Mouse (Mus musculus) hindbrain, embryonic 10.5 days (tissue): ENCODE measurements around the gene 9530077C05Rik. TPM values are rescaled to one million over a fixed set of nuclear protein-coding genes. Genes with fewer than 3 reads are reported as not detected.

Experiments
- DNase-seq: peaks from one replicate; pipeline ENCODE4 v3.0.0-alpha.2; 2017; ENCODE audit warnings: low spot score
- H3K27ac ChIP-seq: fragments of 300-500 bp; sonication (generic); 2 replicates; pipeline ENCODE4 v1.5.1; 2016; ENCODE audit warnings: mild to moderate bottlenecking, moderate library complexity
- H3K27me3 ChIP-seq: fragments of 300-500 bp; sonication (generic); 2 replicates; pipeline ENCODE4 v1.6.1; 2016; ENCODE audit warnings: mild to moderate bottlenecking; ENCODE audit not compliant: poor library complexity, insufficient read depth, severe bottlenecking
- H3K36me3 ChIP-seq: fragments of 300-500 bp; sonication (generic); 2 replicates; pipeline ENCODE4 v1.6.1; 2016; ENCODE audit warnings: mild to moderate bottlenecking, moderate library complexity
- H3K4me1 ChIP-seq: fragments of 300-500 bp; sonication (generic); replicated peaks from 2 replicates; pipeline ENCODE4 v1.6.1; 2016; ENCODE audit warnings: mild to moderate bottlenecking
- H3K4me3 ChIP-seq: fragments of 300-500 bp; sonication (generic); 2 replicates; pipeline ENCODE4 v1.5.1; 2016; ENCODE audit warnings: mild to moderate bottlenecking, moderate library complexity
- H3K9me3 ChIP-seq: fragments of 300-500 bp; sonication (generic); 2 replicates; pipeline ENCODE4 v1.6.1; 2016; ENCODE audit warnings: mild to moderate bottlenecking, moderate library complexity
- WGBS: fragments of 180-500 bp; shearing (Covaris S2); methylation state at CpG from one replicate; pipeline ENCODE4 v1.1.7; 2016; 5-methylcytosine and 5-hydroxymethylcytosine counted together
- polyA plus RNA-seq: library from polyadenylated mRNA; unstranded; fragments of >200 nt; fragmentation: Nextera tagmentation; extraction: Ambion mirVana; gene quantifications from 2 replicates; pipeline ENCODE4 v1.2.1, GENCODE M21; 2016

Gene 9530077C05Rik
- polyA plus RNA-seq = 9.3 and 9.4 TPM in 2 replicates

DNA sequence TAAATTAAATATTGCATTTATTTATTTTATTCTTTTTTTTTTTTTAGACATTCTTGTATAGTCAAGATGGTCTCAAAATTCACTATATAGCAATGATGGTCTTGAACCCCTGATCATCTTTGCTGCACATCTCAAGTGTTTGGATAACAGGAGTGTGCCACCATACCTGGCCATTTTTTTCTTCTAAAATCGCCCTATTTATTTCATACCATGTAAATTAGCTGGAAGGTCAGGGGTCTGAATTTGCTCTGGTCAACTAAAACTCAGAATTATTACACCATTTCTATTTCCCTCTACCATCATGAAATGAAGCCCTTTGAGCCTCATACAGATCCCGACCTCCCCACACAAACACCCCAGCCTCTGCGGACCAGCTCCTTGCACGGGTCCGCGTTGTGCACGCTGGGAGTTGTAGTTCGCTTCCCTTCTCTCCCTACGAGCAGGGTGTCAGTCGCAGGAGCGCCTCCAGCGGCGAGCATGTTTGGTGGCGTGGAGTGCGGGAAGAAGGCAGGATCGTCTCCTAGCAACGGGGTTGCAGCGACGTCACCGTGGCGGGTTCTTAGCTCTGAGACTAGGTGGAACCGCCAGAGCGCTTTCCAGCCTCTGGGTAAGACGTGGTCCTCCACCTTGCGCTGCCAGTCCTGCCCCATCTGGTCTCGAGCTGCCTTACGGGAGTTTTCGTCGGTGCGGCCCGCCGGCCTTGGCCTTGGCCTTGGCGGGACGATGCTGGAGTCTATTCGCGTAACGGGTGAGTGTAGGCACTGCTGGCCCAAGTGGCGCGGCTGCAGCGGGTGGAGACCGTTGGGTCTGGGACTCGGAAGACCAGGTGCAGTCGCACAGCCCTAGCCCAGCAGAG is at the start of gene 9530077C05Rik:
9530077C05Rik (plus strand) TSS at position 512 of the 856 bp plus-strand sequence.
- peaks cover 14% of the 10 kb centered on the region for H3K27me3 ChIP-seq
- under 1% methylated on average over 43 of the region's 43 CpGs for WGBS
- H3K4me1 ChIP-seq = peaks cover 11% of the 10 kb centered on the region; the same call in 1 of the 2 replicates
- H3K36me3 ChIP-seq = no peaks in the 10 kb centered on the region
- no peaks in the 10 kb centered on the region for H3K9me3 ChIP-seq
- peak within 1 kb of the TSS; percentile 73 for H3K4me3 ChIP-seq
- DNase-seq = peak; percentile 97
- peak within 1 kb of the TSS; percentile 89 for H3K27ac ChIP-seq

DNA sequence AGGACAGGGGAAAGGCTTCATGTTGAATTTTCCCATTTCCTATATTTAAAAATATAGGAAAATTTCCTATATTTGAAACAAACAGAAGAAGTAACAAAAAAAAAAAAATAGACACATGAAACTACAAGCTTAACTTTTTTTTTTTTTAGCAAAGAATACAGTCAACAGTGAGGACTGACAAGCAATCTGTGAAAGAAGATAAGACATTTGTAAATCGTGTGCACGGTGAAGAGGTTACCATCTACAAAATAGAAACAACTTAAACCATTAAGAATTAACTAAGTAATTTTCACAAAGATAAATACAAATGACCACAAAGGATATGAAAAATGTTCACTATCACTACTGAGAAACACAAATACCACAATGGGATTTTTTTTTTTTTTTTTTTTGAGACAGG is 45.1 kb upstream of the 9530077C05Rik start:
- Histone ChIP-seq H3K27ac (no peak overlapping the region), H3K27me3 (no peaks in the 10 kb centered on the region), H3K9me3 (no peaks in the 10 kb centered on the region), H3K36me3 (peaks cover 96% of the 10 kb centered on the region), H3K4me3 (no peak overlapping the region), H3K4me1 (no peaks in the 10 kb centered on the region)
- DNase-seq = no peak
- WGBS = 96% methylated on average over 2 of the region's 2 CpGs

DNA sequence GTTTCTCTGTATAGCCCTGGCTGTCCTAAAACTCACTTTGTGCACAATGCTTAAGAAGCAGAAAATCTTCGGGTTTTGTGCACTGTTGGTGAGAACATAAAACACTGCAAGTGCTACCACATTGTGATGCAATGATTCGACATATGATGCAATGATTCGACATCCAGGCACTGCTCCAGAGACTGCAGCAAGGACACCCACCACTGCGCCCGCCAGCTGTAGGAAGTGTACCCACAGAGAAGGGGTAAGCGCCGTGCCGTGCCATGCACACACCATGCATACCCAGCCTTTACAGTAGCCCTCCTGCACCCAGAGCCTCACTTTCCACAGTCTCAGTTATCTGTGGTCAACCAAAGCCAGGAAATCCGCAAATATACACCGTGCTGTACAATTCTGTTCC is 44.7 kb upstream of the 9530077C05Rik start:
- no peaks in the 10 kb centered on the region for H3K27me3 ChIP-seq
- 96% methylated on average over 10 of the region's 10 CpGs for WGBS
- H3K27ac ChIP-seq = no peak overlapping the region
- H3K36me3 ChIP-seq = peaks cover 96% of the 10 kb centered on the region
- DNase-seq = no peak
- H3K4me1 ChIP-seq = no peaks in the 10 kb centered on the region
- no peak overlapping the region for H3K4me3 ChIP-seq
- H3K9me3 ChIP-seq = no peaks in the 10 kb centered on the region

DNA sequence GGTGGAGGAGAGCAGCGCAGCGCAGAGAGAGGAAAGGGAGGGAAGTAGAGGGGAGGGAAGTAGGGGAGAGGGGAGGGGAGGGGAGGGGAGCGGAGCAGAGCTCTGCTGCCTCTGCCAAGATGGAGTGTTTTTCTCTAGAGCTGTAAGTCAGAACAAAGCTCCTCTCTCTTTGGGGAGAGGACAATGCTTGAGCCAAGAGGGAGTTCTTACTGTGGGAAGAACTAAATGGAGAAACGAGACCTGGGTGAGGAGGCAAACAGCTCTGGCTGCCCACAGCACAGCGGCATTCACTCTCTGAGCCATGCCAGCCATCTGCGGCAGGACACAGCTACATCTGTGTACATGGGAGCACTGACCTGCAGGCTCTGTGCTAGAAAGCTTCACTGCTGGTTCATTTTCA is 43.3 kb upstream of the 9530077C05Rik start:
- Histone ChIP-seq H3K4me1 (no peaks in the 10 kb centered on the region), H3K4me3 (no peak overlapping the region), H3K36me3 (peaks cover 96% of the 10 kb centered on the region), H3K27me3 (no peaks in the 10 kb centered on the region), H3K27ac (no peak overlapping the region), H3K9me3 (no peaks in the 10 kb centered on the region)
- 82% methylated on average over 6 of the region's 6 CpGs for WGBS
- DNase-seq = no peak

DNA sequence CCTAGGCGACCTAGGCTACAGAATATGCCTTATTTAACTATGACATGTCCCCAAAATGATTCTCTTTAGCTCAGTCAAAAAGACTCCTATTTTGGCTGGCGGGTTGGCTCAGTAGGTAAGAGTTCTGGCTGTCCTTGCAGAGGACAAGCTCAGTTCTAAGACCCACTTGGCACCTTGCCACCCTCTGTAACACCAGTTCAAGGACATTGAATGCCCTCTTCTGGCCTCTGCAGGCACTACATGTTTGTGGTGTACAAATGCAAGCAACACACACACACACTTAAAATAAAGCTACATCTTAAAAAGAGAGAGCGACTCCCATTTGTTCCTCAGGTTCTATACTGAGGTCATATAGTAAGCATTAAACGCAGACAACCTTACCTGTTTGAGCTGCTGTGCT is 38.6 kb upstream of the 9530077C05Rik start:
- no peak overlapping the region for H3K4me3 ChIP-seq
- no peak for DNase-seq
- H3K27me3 ChIP-seq = no peaks in the 10 kb centered on the region
- peaks cover 93% of the 10 kb centered on the region for H3K36me3 ChIP-seq
- 92% methylated on average over 4 of the region's 4 CpGs for WGBS
- no peaks in the 10 kb centered on the region for H3K4me1 ChIP-seq
- H3K9me3 ChIP-seq = no peaks in the 10 kb centered on the region
- H3K27ac ChIP-seq = no peak overlapping the region

DNA sequence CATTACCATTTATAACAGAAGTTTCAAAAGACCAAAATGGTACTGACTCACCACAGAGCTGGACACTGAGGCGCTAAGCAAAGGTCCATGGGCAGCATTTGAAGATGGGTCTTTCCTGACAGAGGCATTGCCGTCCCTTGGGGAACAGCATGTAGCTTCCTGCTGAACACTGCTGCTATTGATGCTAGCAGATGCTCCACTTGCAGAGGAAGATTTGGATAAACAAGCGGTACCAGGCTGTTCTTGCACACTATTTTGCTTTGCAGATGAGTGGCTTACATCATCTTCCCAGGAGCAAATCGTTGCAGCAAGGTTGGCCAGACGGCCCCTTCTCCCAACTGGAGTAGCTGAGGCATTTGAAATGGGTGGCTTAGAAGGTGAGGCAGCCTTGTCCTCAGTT is 35.2 kb upstream of the 9530077C05Rik start:
- WGBS = 88% methylated on average over 5 of the region's 5 CpGs
- DNase-seq = peak; percentile 11
- H3K27me3 ChIP-seq = no peaks in the 10 kb centered on the region
- H3K4me3 ChIP-seq = no peak overlapping the region
- peaks cover 94% of the 10 kb centered on the region for H3K36me3 ChIP-seq
- peaks cover 4% of the 10 kb centered on the region; the same call in 1 of the 2 replicates for H3K9me3 ChIP-seq
- no peak overlapping the region for H3K27ac ChIP-seq
- no peaks in the 10 kb centered on the region for H3K4me1 ChIP-seq

DNA sequence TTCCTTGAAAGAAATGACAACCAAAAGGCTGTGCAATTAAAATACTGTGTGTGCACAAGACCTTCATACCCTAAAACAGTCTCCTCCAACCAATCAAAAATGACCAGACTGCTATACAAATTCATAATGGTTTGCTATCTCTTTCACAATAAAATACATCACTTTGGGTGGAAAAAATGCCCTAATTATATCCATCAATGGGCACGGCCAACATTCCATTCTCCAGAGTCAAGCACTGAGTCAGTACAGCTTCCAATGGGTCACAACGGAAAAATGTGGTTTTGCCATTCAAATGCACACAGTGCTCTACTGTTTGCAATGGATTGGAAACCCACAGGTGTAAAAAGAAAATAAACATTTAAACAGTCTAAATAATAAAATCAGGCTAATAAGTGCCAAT is 25.4 kb upstream of the 9530077C05Rik start:
- Histone ChIP-seq H3K36me3 (peaks cover 47% of the 10 kb centered on the region), H3K4me1 (peaks cover 27% of the 10 kb centered on the region), H3K4me3 (no peak overlapping the region), H3K27ac (no peak overlapping the region), H3K9me3 (no peaks in the 10 kb centered on the region), H3K27me3 (no peaks in the 10 kb centered on the region)
- WGBS = 83% methylated on average over 2 of the region's 2 CpGs
- no peak for DNase-seq

DNA sequence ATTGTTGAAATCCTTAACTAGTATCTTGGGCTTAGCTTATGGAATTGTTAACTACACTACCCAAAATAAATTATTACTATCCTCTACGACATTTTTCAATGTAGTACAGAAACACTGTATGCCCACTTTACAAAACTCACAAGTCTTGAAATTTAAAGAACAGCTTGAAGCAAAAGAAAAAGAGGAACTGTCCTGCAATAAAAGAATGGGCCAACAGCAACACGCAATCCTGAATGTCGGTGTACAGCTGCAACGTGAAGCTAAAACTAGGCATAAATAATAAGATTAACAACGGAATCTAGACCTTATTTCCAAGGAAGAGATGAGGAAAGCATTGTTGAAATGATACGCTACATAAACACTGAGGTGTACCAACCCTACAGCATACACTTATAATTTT is 23.4 kb upstream of the 9530077C05Rik start:
- Histone ChIP-seq H3K4me3 (peak overlapping the region; percentile 92), H3K27ac (peak overlapping the region; percentile 98), H3K36me3 (peaks cover 27% of the 10 kb centered on the region), H3K4me1 (peaks cover 27% of the 10 kb centered on the region), H3K9me3 (no peaks in the 10 kb centered on the region), H3K27me3 (no peaks in the 10 kb centered on the region)
- WGBS = 29% methylated on average over 6 of the region's 6 CpGs
- DNase-seq = no peak

DNA sequence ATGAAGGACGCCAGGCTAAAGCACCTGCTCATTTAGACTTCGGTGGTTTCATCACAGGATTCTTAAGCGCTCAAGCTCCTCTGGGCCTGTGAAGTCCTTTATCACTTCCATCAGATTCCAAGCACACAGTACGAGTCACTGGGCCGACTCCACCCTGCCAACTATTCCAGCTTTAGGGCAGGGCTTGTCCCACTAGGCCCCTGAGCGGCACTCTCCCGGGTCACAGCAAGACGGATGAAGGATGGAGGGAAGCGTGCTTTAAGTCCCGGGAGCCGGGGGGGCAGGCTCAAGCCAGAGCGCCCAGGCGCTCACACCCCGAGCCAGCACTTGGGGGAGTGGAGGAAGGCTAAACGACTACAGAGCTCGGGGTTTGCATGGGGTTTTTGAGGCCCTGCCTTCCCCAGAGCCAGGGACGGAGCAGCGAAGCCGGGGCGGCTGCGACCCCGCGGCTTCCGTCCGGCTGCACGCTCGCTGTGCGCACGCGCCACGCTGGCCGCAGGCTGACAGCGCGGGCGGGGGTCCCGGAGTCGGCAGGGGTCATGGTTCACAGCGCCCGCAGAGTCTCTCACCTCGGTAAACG is 22.8 kb upstream of the 9530077C05Rik start:
- no peak for DNase-seq
- under 1% methylated on average over 41 of the region's 41 CpGs for WGBS
- H3K36me3 ChIP-seq = peaks cover 21% of the 10 kb centered on the region
- H3K27me3 ChIP-seq = no peaks in the 10 kb centered on the region
- H3K4me1 ChIP-seq = peaks cover 27% of the 10 kb centered on the region
- H3K27ac ChIP-seq = peak overlapping the region; percentile 98
- peak overlapping the region; percentile 92 for H3K4me3 ChIP-seq
- H3K9me3 ChIP-seq = no peaks in the 10 kb centered on the region

DNA sequence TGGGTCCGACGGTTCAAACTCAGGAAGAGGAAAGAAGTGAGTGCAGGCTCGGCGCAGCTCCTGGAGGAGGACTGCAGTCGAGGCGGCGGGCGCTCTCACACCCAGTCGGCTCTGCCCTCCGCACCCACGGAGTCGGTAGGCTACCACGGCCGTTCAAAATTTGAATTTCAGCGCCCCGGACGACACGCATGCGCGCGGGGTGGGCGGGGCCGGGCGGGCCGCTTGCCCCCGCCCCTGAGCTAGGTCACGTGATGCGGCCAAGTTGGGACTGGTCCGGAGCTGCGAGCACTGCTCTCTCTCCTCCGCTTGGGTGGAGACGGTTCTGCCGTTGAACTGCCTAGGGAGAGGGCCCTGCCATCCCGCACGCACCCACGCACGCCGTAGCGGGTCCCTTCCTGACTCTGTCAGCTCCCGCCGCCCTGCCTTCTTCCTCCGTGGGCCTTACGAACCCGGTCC is 22.3 kb upstream of the 9530077C05Rik start, which contains the start of gene Anln:
Anln (minus strand) TSS at position 168 of the 456 bp plus-strand sequence.
- DNase-seq = peak; percentile 97
- under 1% methylated on average over 44 of the region's 44 CpGs for WGBS

DNA sequence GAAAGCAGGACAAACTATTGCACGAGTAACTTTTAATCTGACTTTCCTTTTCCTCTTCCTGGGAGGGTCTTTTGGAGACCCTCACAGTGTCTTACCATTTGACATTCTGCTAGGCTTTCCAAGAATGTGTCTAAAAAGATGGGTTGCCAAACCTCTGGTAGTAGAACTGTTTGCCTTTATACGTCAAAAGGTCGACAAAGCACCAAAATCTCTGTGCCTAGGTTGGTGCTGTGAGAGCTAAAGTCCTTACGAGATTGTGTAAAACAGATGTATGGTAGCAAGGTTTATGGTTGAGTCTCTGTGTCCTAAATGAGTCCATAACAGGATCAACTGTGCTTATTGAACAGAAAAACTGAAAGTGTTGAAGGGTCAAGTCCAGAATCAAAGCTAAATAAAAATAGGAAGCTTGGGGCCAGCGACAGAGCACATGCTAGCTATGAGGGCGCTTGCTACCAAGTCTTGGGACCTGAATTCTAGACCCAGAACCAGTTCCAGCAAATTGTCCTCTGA is 21.5 kb upstream of the 9530077C05Rik start:
- Histone ChIP-seq H3K27me3 (no peaks in the 10 kb centered on the region), H3K27ac (peak overlapping the region; percentile 98), H3K4me1 (peaks cover 27% of the 10 kb centered on the region), H3K9me3 (no peaks in the 10 kb centered on the region), H3K36me3 (peaks cover 12% of the 10 kb centered on the region; the same call in 1 of the 2 replicates), H3K4me3 (peak overlapping the region; percentile 92)
- no peak for DNase-seq
- 70% methylated on average over 6 of the region's 6 CpGs for WGBS

More for the DNA sequence above, 22.3 kb upstream of the 9530077C05Rik start, which contains the start of gene Anln:
- Histone ChIP-seq H3K4me1 (peaks cover 27% of the 10 kb centered on the region), H3K9me3 (no peaks in the 10 kb centered on the region), H3K27me3 (no peaks in the 10 kb centered on the region), H3K4me3 (peak within 1 kb of the TSS; percentile 92), H3K36me3 (peaks cover 15% of the 10 kb centered on the region), H3K27ac (peak within 1 kb of the TSS; percentile 98)

DNA sequence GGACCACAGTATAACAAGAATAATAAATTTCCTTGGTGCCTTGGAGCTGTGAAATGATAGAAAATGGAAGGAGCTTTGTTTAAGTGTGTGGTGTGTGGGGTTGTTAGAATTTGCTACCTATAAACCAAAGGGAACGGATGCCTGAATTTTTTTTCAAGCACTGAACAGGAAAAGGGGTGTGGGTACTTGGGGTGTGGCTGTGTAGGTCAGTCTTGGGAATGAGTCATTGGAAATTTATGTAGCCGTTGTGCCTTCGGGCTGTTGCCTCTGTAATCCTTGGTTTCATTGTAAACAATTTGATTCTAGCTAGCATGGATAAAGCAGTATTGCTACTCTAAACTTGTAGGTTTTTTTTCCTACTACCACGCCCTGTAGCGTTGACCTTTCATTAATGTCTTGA is 20.9 kb upstream of the 9530077C05Rik start:
- Histone ChIP-seq H3K4me1 (peaks cover 27% of the 10 kb centered on the region), H3K27me3 (no peaks in the 10 kb centered on the region), H3K4me3 (no peak overlapping the region), H3K36me3 (peaks cover 9% of the 10 kb centered on the region; the same call in 1 of the 2 replicates), H3K9me3 (no peaks in the 10 kb centered on the region), H3K27ac (no peak overlapping the region)
- no peak for DNase-seq
- 91% methylated on average over 5 of the region's 5 CpGs for WGBS

DNA sequence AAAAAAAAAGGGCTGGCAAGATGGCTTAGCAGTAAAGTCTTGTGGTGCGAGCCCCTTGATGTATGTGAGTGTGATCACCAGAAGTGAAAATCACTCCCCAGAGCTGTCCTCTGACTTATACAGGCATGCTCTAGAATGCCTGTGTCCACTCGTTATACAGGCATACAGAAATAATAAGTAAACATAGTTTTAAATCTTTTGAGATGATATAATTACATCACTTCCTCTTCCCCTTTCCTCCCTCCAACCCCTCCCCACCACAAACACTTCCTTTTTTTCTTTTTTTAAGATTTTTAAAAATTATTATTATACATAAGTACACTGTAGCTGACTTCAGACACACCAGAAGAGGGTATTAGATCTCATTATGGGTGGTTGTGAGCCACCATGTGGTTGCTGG is 16.6 kb upstream of the 9530077C05Rik start:
- no peak for DNase-seq
- H3K36me3 ChIP-seq = no peaks in the 10 kb centered on the region
- no peak overlapping the region for H3K27ac ChIP-seq
- no peaks in the 10 kb centered on the region for H3K9me3 ChIP-seq
- H3K4me3 ChIP-seq = no peak overlapping the region
- peaks cover 3% of the 10 kb centered on the region; the same call in 1 of the 2 replicates for H3K4me1 ChIP-seq
- 91% methylated on average over 2 of the region's 2 CpGs for WGBS
- H3K27me3 ChIP-seq = no peaks in the 10 kb centered on the region
